Mouse (Mus musculus) bone marrow macrophage, adult 2 months (primary cell): Measurements from ENCODE around the gene Prr15.

Experiments
- CTCF ChIP-seq: IDR thresholded peaks from 2 replicates; pipeline ENCODE4 v1.5.1; 2012; ENCODE audit warnings: low read depth, mild to moderate bottlenecking, low read length, moderate library complexity
- POLR2A ChIP-seq: IDR thresholded peaks from 2 replicates; pipeline ENCODE4 v1.6.1; 2012; ENCODE audit warnings: mild to moderate bottlenecking, low read depth, low read length, borderline replicate concordance

DNA sequence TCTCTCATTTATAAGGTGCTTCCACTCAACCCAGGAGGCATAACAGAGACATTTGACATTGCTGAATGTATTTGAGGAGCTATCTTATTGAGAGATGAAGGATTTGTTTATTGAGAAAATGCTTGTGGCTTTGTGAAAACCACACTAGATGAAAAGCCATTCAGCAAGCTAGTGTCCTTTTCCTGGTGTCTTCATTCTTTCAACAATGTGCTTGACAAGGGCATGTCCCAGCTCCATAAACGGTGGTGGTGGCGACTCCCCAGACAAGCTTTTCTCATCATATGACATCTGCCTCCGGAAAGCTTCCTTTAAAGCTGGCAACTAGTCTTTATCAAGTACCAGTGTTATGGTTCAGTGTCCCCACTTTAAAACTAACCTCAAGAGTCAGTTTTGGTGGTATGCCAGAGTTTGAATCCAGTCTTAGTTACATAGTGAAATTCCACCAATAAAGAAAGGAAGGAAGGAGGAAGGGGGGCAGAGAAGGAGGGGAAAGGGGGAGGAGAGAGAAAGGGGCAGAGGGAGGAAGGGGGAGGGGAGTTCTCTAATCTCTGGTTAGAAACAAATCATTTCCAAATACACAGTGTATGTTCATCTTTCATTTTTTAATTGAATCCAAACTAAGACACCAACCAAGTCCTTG lies at the start of gene Prr15:
- TF ChIP-seq CTCF, result no peak
- no peak for TF ChIP-seq POLR2A
